Mouse (Mus musculus): ENCODE data around the gene H2-Ab1.

DNA sequence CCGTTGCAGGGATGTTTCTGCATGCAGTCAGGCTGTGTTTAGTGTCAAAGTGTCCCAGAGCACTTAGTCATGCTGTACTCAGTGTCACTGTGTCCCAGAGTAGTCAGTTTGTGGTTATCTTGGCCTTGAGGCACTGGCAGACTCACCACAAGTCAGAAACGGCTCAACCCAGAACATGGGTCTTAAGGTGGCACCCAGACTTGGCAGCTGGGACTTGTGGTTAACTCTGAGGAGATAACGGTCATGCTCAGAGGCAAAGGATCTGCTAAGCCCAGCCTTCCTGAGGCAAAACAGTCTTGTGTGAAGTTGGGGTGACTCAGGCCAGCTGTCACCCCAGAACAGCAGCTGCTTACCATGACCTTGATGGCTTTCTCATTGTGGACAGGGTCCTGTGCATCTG, 46.9 kb upstream of the H2-Ab1 start:
- TF ChIP-seq POLR2A (IDR thresholded peaks at IDR 0.05; ENCODE audit: borderline replicate concordance, control insufficient read depth, low read depth, low read length), result no peak
- TF ChIP-seq CTCF (IDR thresholded peaks at IDR 0.05; ENCODE audit: control insufficient read depth, insufficient read depth, low read length), result no peak

Measured in bone marrow, adult 2 months (tissue).